Mouse (Mus musculus) cerebellum, adult 9-11 months (tissue): ENCODE data around the gene Duoxa1.
A peak's percentile ranks its signal among the peaks of the same experiment; 100 is the strongest.

Experiments
- DNase-seq: peaks from one replicate; pipeline ENCODE4 v3.0.0; 2022

Duoxa1 gene

GRCm38 (mm10) chr2:122327986-122328385 lies 14.5 kb upstream of the Duoxa1 start:
- no peak for DNase-seq

GRCm38 (mm10) chr2:122325361-122325760 lies 11.8 kb upstream of the Duoxa1 start:
- DNase-seq: no peak

GRCm38 (mm10) chr2:122324586-122324985 lies 11.1 kb upstream of the Duoxa1 start:
- no peak for DNase-seq

- DNase-seq: no peak
These were observed 10.4 kb upstream of the Duoxa1 start for GRCm38 (mm10) chr2:122323960-122324359.

GRCm38 (mm10) chr2:122317384-122317783 lies 3.9 kb upstream of the Duoxa1 start:
- DNase-seq: no peak

- no peak for DNase-seq
These were observed 1.8 kb upstream of the Duoxa1 start, which contains the start of gene Duox1 for GRCm38 (mm10) chr2:122315372-122315771. TSS of gene Duox1 (plus strand) at chr2:122315672.

GRCm38 (mm10) chr2:122312722-122313417 lies 660 bp downstream of the Duoxa1 start:
- peak; percentile 32 for DNase-seq

- DNase-seq: no peak
These were observed 2.0 kb downstream of the Duoxa1 start for GRCm38 (mm10) chr2:122311561-122311960.

GRCm38 (mm10) chr2:122309647-122310046 lies 3.9 kb downstream of the Duoxa1 start:
- DNase-seq: no peak

GRCm38 (mm10) chr2:122306184-122306583 lies 7.3 kb downstream of the Duoxa1 start:
- DNase-seq: no peak

GRCm38 (mm10) chr2:122305097-122305892 lies 8.2 kb downstream of the Duoxa1 start:
- DNase-seq: no peak

GRCm38 (mm10) chr2:122304544-122304943 lies 9.0 kb downstream of the Duoxa1 start:
- DNase-seq: no peak

- peak; percentile 50 for DNase-seq
These were observed 10.8 kb downstream of the Duoxa1 start for GRCm38 (mm10) chr2:122302574-122303241.

- no peak for DNase-seq
These were observed 11.5 kb downstream of the Duoxa1 start for GRCm38 (mm10) chr2:122301921-122302573.

- peak; percentile 40 for DNase-seq
These were observed 12.2 kb downstream of the Duoxa1 start for GRCm38 (mm10) chr2:122301081-122301920.

- DNase-seq: no peak
These were observed 12.9 kb downstream of the Duoxa1 start for GRCm38 (mm10) chr2:122300656-122301020.

GRCm38 (mm10) chr2:122299911-122300655 lies 13.4 kb downstream of the Duoxa1 start:
- DNase-seq: no peak

- no peak for DNase-seq
These were observed 14.7 kb downstream of the Duoxa1 start, which contains the start of gene Duoxa2 for GRCm38 (mm10) chr2:122298596-122299490. TSS of gene Duoxa2 (plus strand) at chr2:122298900.

- DNase-seq: no peak
These were observed 15.4 kb downstream of the Duoxa1 start, which contains the start of gene Duox2 for GRCm38 (mm10) chr2:122298096-122298499. TSS of gene Duox2 (minus strand) at chr2:122298449.
